ENCODE assay signal across 28 mouse cellular contexts in the genomic region with DNA sequence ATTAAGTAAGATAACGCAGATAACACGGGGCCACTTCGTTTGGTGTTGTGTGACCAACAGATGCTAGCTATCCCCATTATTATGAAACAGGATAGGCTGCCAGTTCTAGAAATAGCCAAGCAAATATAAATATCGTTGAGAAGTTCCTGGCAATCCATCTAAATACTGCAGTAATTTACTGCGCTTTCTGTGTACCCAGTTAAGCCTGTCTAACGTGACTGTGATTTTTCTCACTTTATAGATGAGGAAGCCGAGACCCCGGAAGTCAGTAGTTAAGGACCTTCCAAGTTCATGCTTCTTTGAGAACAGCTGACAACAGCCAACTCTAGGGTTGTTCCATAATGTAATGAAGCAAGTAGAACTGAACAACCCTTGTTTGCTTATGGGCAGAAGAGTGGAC. TPM values are rescaled to one million over a fixed set of nuclear protein-coding genes. Genes with fewer than 3 reads are reported as not detected.
DNase-seq lines count a peak whose midpoint lies in the region; ATAC-seq and TF ChIP-seq lines count a peak whose summit lies in the region.
"Had no signal": no experiment of that assay in that cellular context is flagged by ENCODE, and none has a peak within 500 bp of the region (broad histone marks: within the 10 kb centered on the region; RNA-seq: fewer than 3 reads in every experiment).

No protein-coding gene starts in this region.

- no peak for TF ChIP-seq CTCF in intestine, postnatal 0 days (IDR thresholded peaks at IDR 0.05; ENCODE audit: low read depth)
- TF ChIP-seq CTCF in lung, adult 2 months (IDR thresholded peaks at IDR 0.05; ENCODE audit: insufficient read depth, low read length), result no peak

- H3K4me2 ChIP-seq in intestine, embryonic 16.5 days (ENCODE audit: low read depth, low read length), result no peak overlapping the region
- H3K4me2 ChIP-seq in intestine, postnatal 0 days (replicated peaks; ENCODE audit: low read depth), result no peak overlapping the region
- H3K4me2 ChIP-seq in kidney, embryonic 14.5 days (replicated peaks; ENCODE audit: low read depth, low read length), result no peak overlapping the region
- no peak overlapping the region; the same call in 1 of the 2 replicates for H3K4me2 ChIP-seq in stomach, embryonic 16.5 days (ENCODE audit: low read depth, low read length)
- H3K4me2 ChIP-seq: forebrain, embryonic 13.5 days; heart, embryonic 12.5 days; hindbrain, embryonic 14.5 days; kidney, embryonic 15.5 days; liver, embryonic 12.5 days; midbrain, embryonic 12.5 days; neural tube, embryonic 12.5 days had no signal

- H3K9ac ChIP-seq in intestine, embryonic 16.5 days (ENCODE audit: low read depth, low read length), result no peak overlapping the region
- no peak overlapping the region for H3K9ac ChIP-seq in intestine, postnatal 0 days (ENCODE audit: low read depth, low read length)
- no peak overlapping the region for H3K9ac ChIP-seq in kidney, embryonic 14.5 days (ENCODE audit: low read depth, low read length)
- H3K9ac ChIP-seq in stomach, embryonic 16.5 days (ENCODE audit: low read length), result no peak overlapping the region
- H3K9ac ChIP-seq: forebrain, embryonic 13.5 days; heart, embryonic 12.5 days; hindbrain, embryonic 14.5 days; kidney, embryonic 15.5 days; liver, embryonic 12.5 days; liver, postnatal 0 days; midbrain, embryonic 12.5 days; neural tube, embryonic 12.5 days had no signal

- H3K27me3 ChIP-seq in intestine, embryonic 16.5 days (replicated peaks; ENCODE audit: control insufficient read depth, insufficient read depth, low read length), result no peaks in the 10 kb centered on the region
- H3K27me3 ChIP-seq in intestine, postnatal 0 days (replicated peaks; ENCODE audit: control insufficient read depth, insufficient read depth, low read length), result no peaks in the 10 kb centered on the region
- no peaks in the 10 kb centered on the region for H3K27me3 ChIP-seq in kidney, embryonic 14.5 days (ENCODE audit: control insufficient read depth, insufficient read depth, low read length)
- no peaks in the 10 kb centered on the region for H3K27me3 ChIP-seq in stomach, embryonic 16.5 days (ENCODE audit: control insufficient read depth, insufficient read depth, low read length)
- H3K27me3 ChIP-seq: forebrain, embryonic 13.5 days; kidney, embryonic 15.5 days; liver, embryonic 12.5 days; megakaryocyte, embryonic 14.5 days; midbrain, embryonic 12.5 days; neural tube, embryonic 12.5 days; Patski had no signal

- no peak for TF ChIP-seq POLR2A in lung, adult 2 months (IDR thresholded peaks at IDR 0.05; ENCODE audit: borderline replicate concordance, extremely low read depth, low read depth, low read length)

- no peaks in the 10 kb centered on the region for H3K4me1 ChIP-seq in intestine, embryonic 16.5 days (ENCODE audit: control insufficient read depth, insufficient read depth, low read length)
- H3K4me1 ChIP-seq in intestine, postnatal 0 days (replicated peaks; ENCODE audit: control insufficient read depth, insufficient read depth, low read length), result no peaks in the 10 kb centered on the region
- H3K4me1 ChIP-seq in kidney, embryonic 14.5 days (ENCODE audit: control insufficient read depth, insufficient read depth, low read length), result no peaks in the 10 kb centered on the region
- peaks cover 3% of the 10 kb centered on the region for H3K4me1 ChIP-seq in lung, adult 2 months (ENCODE audit: control insufficient read depth, insufficient read depth, low read length)
- H3K4me1 ChIP-seq in stomach, embryonic 16.5 days (ENCODE audit: control insufficient read depth, insufficient read depth, low read length), result no peaks in the 10 kb centered on the region
- H3K4me1 ChIP-seq: forebrain, embryonic 13.5 days; heart, embryonic 12.5 days; kidney, embryonic 15.5 days; liver, embryonic 12.5 days; megakaryocyte, embryonic 14.5 days; midbrain, embryonic 12.5 days; neural tube, embryonic 12.5 days had no signal

- peak; percentile 36; the same call in 1 of the 2 replicates for ATAC-seq in intestine, embryonic 16.5 days
- no peak for ATAC-seq in intestine, postnatal 0 days
- no peak for ATAC-seq in kidney, embryonic 14.5 days (ENCODE audit: low FRiP score, low TSS enrichment)
- ATAC-seq in stomach, embryonic 16.5 days (ENCODE audit: insufficient read depth, low FRiP score), result peak; percentile 33; the same call in 1 of the 2 replicates
- ATAC-seq: forebrain, embryonic 13.5 days; liver, embryonic 12.5 days; liver, postnatal 0 days; Patski had no signal

- DNase-seq in kidney, postnatal 14 days, result peak; percentile 38
- peak; percentile 8 for DNase-seq in lung, postnatal 25 days (ENCODE audit: low spot score)
- DNase-seq in lung, adult 2 months, result no peak
- DNase-seq in left cerebral cortex, postnatal 36 days (ENCODE audit: low spot score in 2 of 2), result no peak
- DNase-seq: cerebellum, adult 11 months; cerebellum, adult 9-10 months; cerebellum, postnatal 36 days; gastrocnemius, postnatal 25 days; heart, adult 2 months; left cerebral cortex, postnatal 4 days; liver, postnatal 0 days; right cerebral cortex, adult 18-20 months; thymus, postnatal 14 days had no signal

- 44% methylated on average over 8 of the region's 8 CpGs for WGBS in intestine, embryonic 16.5 days
- WGBS in intestine, postnatal 0 days, result 29% methylated on average over 8 of the region's 8 CpGs
- 52% methylated on average over 8 of the region's 8 CpGs for WGBS in kidney, embryonic 14.5 days
- 30% methylated on average over 8 of the region's 8 CpGs for WGBS in lung, adult 2 months
- 38% methylated on average over 8 of the region's 8 CpGs for WGBS in stomach, embryonic 16.5 days

- H3K36me3 ChIP-seq in intestine, embryonic 16.5 days (ENCODE audit: control insufficient read depth, insufficient read depth, low read length), result no peaks in the 10 kb centered on the region
- H3K36me3 ChIP-seq in intestine, postnatal 0 days (ENCODE audit: control insufficient read depth, insufficient read depth), result peaks cover 11% of the 10 kb centered on the region; the same call in 1 of the 2 replicates
- no peaks in the 10 kb centered on the region; the same call in 1 of the 2 replicates for H3K36me3 ChIP-seq in kidney, embryonic 14.5 days (ENCODE audit: control insufficient read depth, insufficient read depth, low read length)
- H3K36me3 ChIP-seq in stomach, embryonic 16.5 days (ENCODE audit: control insufficient read depth, insufficient read depth, low read length), result no peaks in the 10 kb centered on the region
- H3K36me3 ChIP-seq: heart, embryonic 12.5 days; liver, embryonic 12.5 days; midbrain, embryonic 12.5 days; neural tube, embryonic 12.5 days had no signal

- intact Hi-C loops in left cerebral cortex, postnatal 36 days (cut with DNase I), result no loop called here

- no peak overlapping the region for H3K4me3 ChIP-seq in intestine, embryonic 16.5 days (ENCODE audit: low read length)
- no peak overlapping the region for H3K4me3 ChIP-seq in intestine, postnatal 0 days (ENCODE audit: low read depth, low read length)
- H3K4me3 ChIP-seq in kidney, embryonic 14.5 days (ENCODE audit: low read length), result no peak overlapping the region
- H3K4me3 ChIP-seq in lung, adult 2 months (replicated peaks; ENCODE audit: extremely low read depth, low read depth, low read length), result no peak overlapping the region
- H3K4me3 ChIP-seq in stomach, embryonic 16.5 days (replicated peaks; ENCODE audit: low read length), result no peak overlapping the region
- H3K4me3 ChIP-seq: forebrain, embryonic 13.5 days; heart, adult 2 months; heart, embryonic 12.5 days; kidney, embryonic 15.5 days; liver, embryonic 12.5 days; megakaryocyte, embryonic 14.5 days; midbrain, embryonic 12.5 days; myocyte; neural tube, embryonic 12.5 days had no signal

- no peak overlapping the region for H3K27ac ChIP-seq in intestine, embryonic 16.5 days (ENCODE audit: low read length)
- no peak overlapping the region for H3K27ac ChIP-seq in intestine, postnatal 0 days (ENCODE audit: low read depth, low read length)
- no peak overlapping the region for H3K27ac ChIP-seq in kidney, embryonic 14.5 days (ENCODE audit: low read depth, low read length)
- no peak overlapping the region for H3K27ac ChIP-seq in stomach, embryonic 16.5 days (ENCODE audit: low read length)
- H3K27ac ChIP-seq: forebrain, embryonic 13.5 days; heart, adult 2 months; hindbrain, embryonic 14.5 days; kidney, embryonic 15.5 days; liver, embryonic 12.5 days; midbrain, embryonic 12.5 days; neural tube, embryonic 12.5 days had no signal

- no peaks in the 10 kb centered on the region for H3K9me3 ChIP-seq in intestine, embryonic 16.5 days (ENCODE audit: control insufficient read depth, low read length)
- H3K9me3 ChIP-seq in intestine, postnatal 0 days (ENCODE audit: control insufficient read depth), result no peaks in the 10 kb centered on the region
- no peaks in the 10 kb centered on the region for H3K9me3 ChIP-seq in kidney, embryonic 14.5 days (ENCODE audit: control insufficient read depth, low read length)
- H3K9me3 ChIP-seq in stomach, embryonic 16.5 days (replicated peaks; ENCODE audit: control insufficient read depth, low read length), result no peaks in the 10 kb centered on the region
- H3K9me3 ChIP-seq: forebrain, embryonic 13.5 days; heart, embryonic 12.5 days; kidney, embryonic 15.5 days; liver, embryonic 12.5 days; midbrain, embryonic 12.5 days; neural tube, embryonic 12.5 days had no signal

RNA-seq across cellular contexts. Expression of a gene that starts 45.4 kb away (rescaled TPM):
- 143 and 194 TPM in 2 replicates for polyA plus RNA-seq in intestine, embryonic 16.5 days (2015; fragmentation: Nextera tagmentation; extraction: Ambion mirVana)
- polyA plus RNA-seq in intestine, postnatal 0 days (2015; fragmentation: Nextera tagmentation; extraction: Ambion mirVana), result 120 and 150 TPM in 2 replicates
- polyA plus RNA-seq in kidney, embryonic 14.5 days (2014; fragmentation: Nextera tagmentation; extraction: Ambion mirVana), result 45.1 and 66.4 TPM in 2 replicates
- 27.6 and 46.6 TPM in 2 replicates for polyA plus RNA-seq in lung, adult 2 months (2012; rRNA removed)
- 18.3 and 19.9 TPM in 2 replicates for polyA plus RNA-seq in stomach, embryonic 16.5 days (2015; fragmentation: Nextera tagmentation; extraction: Ambion mirVana)
- 1 to 10 TPM; 1.5 TPM for total RNA-seq in left cerebral cortex, postnatal 36 days (2021)
- total RNA-seq: MEL had no signal

Comparison
In these comparisons a context has a peak if more than half of its experiments do, and no peak if none do; other contexts are left out.
1. ATAC-seq: peak in intestine, embryonic 16.5 days (single experiment) and stomach, embryonic 16.5 days (single experiment); none in intestine, postnatal 0 days (single experiment) and kidney, embryonic 14.5 days (single experiment).
2. DNase-seq: peak in kidney, postnatal 14 days (single experiment) and lung, postnatal 25 days (single experiment); none in lung, adult 2 months (single experiment) and left cerebral cortex, postnatal 36 days (0 of 2).